ENCODE assay signal across 7 mouse cellular contexts in genomic region chr12:12496593-12497141, GRCm38 (mm10).
DNase-seq lines count a peak whose midpoint lies in the region; ATAC-seq lines count a peak whose summit lies in the region.

No protein-coding gene starts in this region.

- H3K9ac ChIP-seq in neural tube, embryonic 14.5 days (replicated peaks; ENCODE audit: low read depth, low read length), result no peak overlapping the region
- H3K9ac ChIP-seq in midbrain, embryonic 11.5 days (ENCODE audit: low read length), result no peak overlapping the region

- no peak overlapping the region for H3K27ac ChIP-seq in neural tube, embryonic 14.5 days (ENCODE audit: low read depth, low read length)
- no peak overlapping the region for H3K27ac ChIP-seq in midbrain, embryonic 11.5 days (ENCODE audit: low read depth, low read length)

- 60% methylated on average over 7 of the region's 7 CpGs for WGBS in neural tube, embryonic 14.5 days
- 93% methylated on average over 7 of the region's 7 CpGs for WGBS in midbrain, embryonic 11.5 days

- DNase-seq in 3T3-L1 (ENCODE audit: low read depth, low spot score), result peak; percentile 12
- peak; percentile 97 for DNase-seq in MEL-GATA-1-ER (ENCODE audit: extremely low read depth, low read depth)
- DNase-seq in cerebellum, postnatal 36 days, result peak; percentile 4 to 7
- DNase-seq in heart, postnatal 25 days (ENCODE audit: low spot score), result peak; percentile 13
- DNase-seq in left cerebral cortex, postnatal 4 days, result peak; percentile 75
- DNase-seq in midbrain, embryonic 11.5 days (ENCODE audit: low spot score, missing footprints), result no peak

- H3K4me2 ChIP-seq in neural tube, embryonic 14.5 days (ENCODE audit: low read depth, low read length), result no peak overlapping the region
- no peak overlapping the region for H3K4me2 ChIP-seq in midbrain, embryonic 11.5 days

- no peaks in the 10 kb centered on the region for H3K9me3 ChIP-seq in neural tube, embryonic 14.5 days (ENCODE audit: control insufficient read depth, low read length)
- no peaks in the 10 kb centered on the region for H3K9me3 ChIP-seq in midbrain, embryonic 11.5 days (ENCODE audit: control insufficient read depth, low read length)

- H3K4me1 ChIP-seq in neural tube, embryonic 14.5 days (ENCODE audit: control insufficient read depth, insufficient read depth, low read length), result no peaks in the 10 kb centered on the region
- no peaks in the 10 kb centered on the region; the same call in 1 of the 2 replicates for H3K4me1 ChIP-seq in midbrain, embryonic 11.5 days (ENCODE audit: control insufficient read depth, insufficient read depth, low read length)

- no peaks in the 10 kb centered on the region for H3K36me3 ChIP-seq in neural tube, embryonic 14.5 days (ENCODE audit: control insufficient read depth, insufficient read depth, low read length)
- no peaks in the 10 kb centered on the region for H3K36me3 ChIP-seq in midbrain, embryonic 11.5 days (ENCODE audit: control insufficient read depth, insufficient read depth, low read length)

- intact Hi-C loops in heart, postnatal 25 days (cut with DNase I), result no loop called here
- intact Hi-C loops in left cerebral cortex, postnatal 4 days (cut with DNase I), result no loop called here

- peak; percentile 73 for ATAC-seq in neural tube, embryonic 14.5 days (ENCODE audit: low read depth)
- no peak for ATAC-seq in midbrain, embryonic 11.5 days (ENCODE audit: low FRiP score)

- no peak overlapping the region for H3K4me3 ChIP-seq in neural tube, embryonic 14.5 days (ENCODE audit: low read depth, low read length)
- H3K4me3 ChIP-seq in midbrain, embryonic 11.5 days (ENCODE audit: low read depth, low read length), result no peak overlapping the region

- H3K27me3 ChIP-seq in neural tube, embryonic 14.5 days (ENCODE audit: control insufficient read depth, insufficient read depth, low read length), result no peaks in the 10 kb centered on the region
- H3K27me3 ChIP-seq in midbrain, embryonic 11.5 days (ENCODE audit: control insufficient read depth, insufficient read depth, low read length), result no peaks in the 10 kb centered on the region
